Mouse (Mus musculus) stomach, embryonic 14.5 days (tissue): ENCODE measurements around the gene Prdx2. TPM values are rescaled to one million over a fixed set of nuclear protein-coding genes. Genes with fewer than 3 reads are reported as not detected.
A peak's percentile ranks its signal among the peaks of the same experiment; 100 is the strongest.

Source experiments
- ATAC-seq: fragments of 200-750 bp; cut with Nextera tagmentation; 2 replicates; pipeline ENCODE4 v1.8.0; 2017; ENCODE audit warnings: low read depth, moderate TSS enrichment; ENCODE audit not compliant: insufficient number of reproducible peaks, insufficient read depth, low FRiP score
- H3K27ac ChIP-seq: fragments of 300-500 bp; sonication (generic); 2 replicates; pipeline ENCODE4 v1.5.1; 2014; ENCODE audit warnings: mild to moderate bottlenecking, low read length, moderate library complexity, mixed read lengths
- H3K27me3 ChIP-seq: fragments of 300-500 bp; sonication (generic); 2 replicates; pipeline ENCODE4 v1.6.1; 2014; ENCODE audit warnings: low read length, control low read depth, mixed read lengths; ENCODE audit not compliant: control insufficient read depth, insufficient read depth
- H3K36me3 ChIP-seq: fragments of 300-500 bp; sonication (generic); 2 replicates; pipeline ENCODE4 v1.6.1; 2014; ENCODE audit warnings: mild to moderate bottlenecking, control low read depth, low read length, moderate library complexity, mixed read lengths; ENCODE audit not compliant: control insufficient read depth, insufficient read depth
- H3K4me1 ChIP-seq: fragments of 300-500 bp; sonication (generic); 2 replicates; pipeline ENCODE4 v1.6.1; 2014; ENCODE audit warnings: low read length, control low read depth, mixed read lengths; ENCODE audit not compliant: control insufficient read depth, insufficient read depth
- H3K4me2 ChIP-seq: fragments of 300-500 bp; sonication (generic); replicated peaks from 2 replicates; pipeline ENCODE4 v1.6.1; 2014; ENCODE audit warnings: low read depth, low read length, control low read depth
- H3K4me3 ChIP-seq: fragments of 300-500 bp; sonication (generic); 2 replicates; pipeline ENCODE4 v1.5.1; 2014; ENCODE audit warnings: low read depth, low read length, control low read depth
- H3K9ac ChIP-seq: fragments of 300-500 bp; sonication (generic); replicated peaks from 2 replicates; pipeline ENCODE4 v1.6.1; 2014; ENCODE audit warnings: low read depth, mild to moderate bottlenecking, control low read depth, low read length, moderate library complexity, mixed read lengths
- H3K9me3 ChIP-seq: fragments of 300-500 bp; sonication (generic); 2 replicates; pipeline ENCODE4 v1.6.1; 2016; ENCODE audit warnings: low read depth, low read length, control low read depth; ENCODE audit not compliant: control insufficient read depth
- WGBS: fragments of 180-500 bp; shearing (Covaris S2); extraction: QIAGEN DNeasy Blood & Tissue Kit; methylation state at CpG from one replicate; pipeline ENCODE4 v1.1.7; 2014; 5-methylcytosine and 5-hydroxymethylcytosine counted together
- polyA plus RNA-seq: library from polyadenylated mRNA; unstranded; fragments of >200 nt; fragmentation: Nextera tagmentation; extraction: Ambion mirVana; gene quantifications from 2 replicates; pipeline ENCODE4 v1.2.1, GENCODE M21; 2014

Gene Prdx2
- polyA plus RNA-seq, 1 experiment from 2014 or later = 888 TPM

- ATAC-seq = no peak
- H3K27me3 ChIP-seq = peaks cover 44% of the 10 kb centered on the region
- H3K9ac ChIP-seq = no peak overlapping the region
These were observed 34.5 kb upstream of the Prdx2 start for GRCm38 (mm10) chr8:84934860-84935259.

DNA sequence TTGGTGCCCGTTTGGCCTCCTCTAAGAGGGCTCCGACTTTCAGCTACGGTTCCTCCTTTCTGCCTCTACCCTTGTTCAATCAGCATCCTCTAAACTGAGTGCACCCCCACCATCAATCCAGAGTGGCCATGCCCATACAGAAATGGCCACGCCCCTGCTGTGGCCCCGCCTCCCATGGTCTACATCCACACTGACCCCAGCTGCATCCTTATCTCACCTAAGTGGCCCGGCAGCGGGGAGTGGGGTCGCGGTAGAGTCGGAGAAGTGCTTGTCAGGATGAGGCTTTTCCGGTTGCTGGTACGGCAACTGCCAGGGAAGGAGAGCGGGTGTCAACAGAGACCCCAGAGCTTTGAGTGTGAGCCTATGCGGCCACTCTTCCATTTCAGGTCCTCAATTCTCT, 33.9 kb upstream of the Prdx2 start:
- H3K36me3 ChIP-seq = no peaks in the 10 kb centered on the region
- WGBS = 5% methylated on average over 14 of the region's 14 CpGs
- peaks cover 6% of the 10 kb centered on the region; the same call in 1 of the 2 replicates for H3K4me1 ChIP-seq
- no peak overlapping the region for H3K4me2 ChIP-seq
- peak; percentile 25; the same call in 1 of the 2 replicates for ATAC-seq
- peaks cover 39% of the 10 kb centered on the region for H3K27me3 ChIP-seq
- H3K4me3 ChIP-seq = no peak overlapping the region
- H3K9ac ChIP-seq = no peak overlapping the region
- no peaks in the 10 kb centered on the region for H3K9me3 ChIP-seq
- H3K27ac ChIP-seq = no peak overlapping the region

More at GRCm38 (mm10) chr8:84934860-84935259, 34.5 kb upstream of the Prdx2 start:
- Histone ChIP-seq H3K4me1 (peaks cover 6% of the 10 kb centered on the region; the same call in 1 of the 2 replicates), H3K4me2 (no peak overlapping the region), H3K9me3 (no peaks in the 10 kb centered on the region), H3K4me3 (no peak overlapping the region), H3K27ac (no peak overlapping the region), H3K36me3 (no peaks in the 10 kb centered on the region)
- 1% methylated on average over 15 of the region's 15 CpGs for WGBS

DNA sequence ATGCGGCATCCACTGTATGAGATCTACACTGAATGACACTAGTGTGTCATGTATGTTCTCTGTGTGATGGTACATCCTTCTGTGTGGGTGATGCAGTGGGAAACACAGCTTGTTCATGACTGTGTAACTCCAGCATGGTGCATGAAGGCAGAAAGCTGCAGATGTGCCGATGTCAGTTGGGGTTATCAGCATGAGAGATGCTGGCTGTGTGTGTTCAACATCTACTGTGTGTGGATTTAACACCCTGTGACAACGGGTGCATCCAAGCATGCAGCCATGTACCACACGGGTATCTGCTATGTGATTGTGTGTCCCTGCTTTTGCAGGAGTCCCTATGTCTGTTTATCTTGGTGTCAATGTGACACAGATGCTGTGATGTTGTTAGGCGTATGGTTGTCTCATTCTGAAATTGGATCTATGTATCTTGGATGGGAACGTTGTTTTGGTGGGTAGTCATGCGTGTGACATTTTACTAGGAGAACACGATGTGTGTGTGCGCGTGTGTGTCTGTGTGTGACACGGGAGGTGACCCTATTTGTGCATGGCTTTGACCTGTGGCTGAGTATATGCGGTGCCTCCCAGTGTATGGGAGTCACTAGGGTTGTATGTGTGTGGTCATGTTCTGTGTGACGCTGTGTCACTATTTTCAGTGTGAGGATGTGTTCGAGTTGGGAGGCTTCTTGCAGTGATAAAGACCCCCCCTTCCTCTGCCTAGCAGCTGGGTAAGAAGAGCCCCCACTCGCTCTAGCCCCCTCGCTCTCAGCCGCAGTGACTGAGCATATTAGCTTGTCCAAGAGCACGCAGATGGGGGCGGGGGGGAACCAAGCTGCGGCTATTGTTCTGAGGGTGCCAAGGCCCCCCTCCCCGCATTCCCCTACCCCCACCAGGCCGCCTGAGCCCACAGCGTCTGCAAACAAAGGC, 33.1 kb upstream of the Prdx2 start:
- peaks cover 37% of the 10 kb centered on the region for H3K27me3 ChIP-seq
- H3K36me3 ChIP-seq = no peaks in the 10 kb centered on the region
- no peaks in the 10 kb centered on the region for H3K9me3 ChIP-seq
- H3K27ac ChIP-seq = no peak overlapping the region
- WGBS = 27% methylated on average over 20 of the region's 23 CpGs
- peak overlapping the region; percentile 34 for H3K4me3 ChIP-seq
- H3K4me2 ChIP-seq = peak overlapping the region; percentile 68
- no peak overlapping the region; the same call in 1 of the 2 replicates for H3K9ac ChIP-seq
- peaks cover 6% of the 10 kb centered on the region; the same call in 1 of the 2 replicates for H3K4me1 ChIP-seq
- ATAC-seq = no peak

- peak; percentile 68 for ATAC-seq
- Histone ChIP-seq H3K9me3 (no peaks in the 10 kb centered on the region), H3K36me3 (no peaks in the 10 kb centered on the region), H3K9ac (no peak within 1 kb of the TSS; the same call in 1 of the 2 replicates), H3K4me2 (peak within 1 kb of the TSS; percentile 68), H3K4me1 (peaks cover 6% of the 10 kb centered on the region; the same call in 1 of the 2 replicates), H3K27me3 (peaks cover 37% of the 10 kb centered on the region), H3K27ac (no peak within 1 kb of the TSS), H3K4me3 (peak within 1 kb of the TSS; percentile 34)
- under 1% methylated on average over 50 of the region's 50 CpGs for WGBS
These were observed 32.3 kb upstream of the Prdx2 start, which contains the start of gene Mast1 for GRCm38 (mm10) chr8:84936962-84937546. TSS of gene Mast1 (minus strand) at chr8:84937359.

DNA sequence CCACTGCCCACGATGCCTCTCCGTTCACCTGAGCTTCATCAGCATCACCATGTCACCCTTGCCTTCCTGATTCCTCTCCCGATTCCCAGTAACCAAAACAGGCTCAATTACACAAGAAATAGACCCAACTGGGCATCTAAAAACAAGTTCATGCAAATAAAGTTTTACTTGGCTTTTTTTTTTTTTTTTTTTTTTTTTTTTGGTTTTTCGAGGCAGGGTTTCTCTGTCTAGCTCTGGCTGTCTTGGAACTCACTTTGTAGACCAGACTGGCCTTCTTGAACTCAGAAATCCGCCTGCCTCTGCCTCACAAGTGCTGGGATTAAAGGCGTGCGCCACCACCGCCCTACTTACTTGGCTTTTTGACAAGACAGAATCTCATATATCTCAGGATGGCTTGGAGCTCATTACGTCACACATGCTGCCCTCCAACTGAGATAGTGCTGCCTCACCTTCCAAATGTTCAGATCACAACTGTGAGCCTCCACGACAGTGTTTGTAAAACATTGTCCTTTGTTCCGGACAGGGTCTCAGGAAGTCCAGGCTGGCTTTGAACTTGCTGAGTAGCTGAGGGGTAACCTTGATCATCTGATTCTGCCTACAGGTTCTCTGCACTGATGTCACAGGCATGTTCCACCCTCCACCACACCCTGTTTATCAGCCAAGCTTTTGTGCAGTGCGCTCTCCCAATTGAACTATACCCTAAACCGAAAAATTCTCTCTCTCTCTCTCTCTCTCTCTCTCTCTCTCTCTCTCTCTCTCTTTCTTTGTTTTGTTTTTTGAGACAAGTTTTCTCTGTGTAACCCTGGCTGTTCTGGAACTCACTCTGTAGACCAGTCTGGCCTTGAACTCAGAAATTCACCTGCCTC, 31.5 kb upstream of the Prdx2 start:
- ATAC-seq = no peak
- WGBS = 61% methylated on average over 13 of the region's 13 CpGs
- H3K4me2 ChIP-seq = peak overlapping the region; percentile 68; the same call in 1 of the 2 replicates
- no peak overlapping the region for H3K27ac ChIP-seq
- peaks cover 6% of the 10 kb centered on the region; the same call in 1 of the 2 replicates for H3K4me1 ChIP-seq
- H3K27me3 ChIP-seq = peaks cover 37% of the 10 kb centered on the region
- no peaks in the 10 kb centered on the region for H3K9me3 ChIP-seq
- H3K4me3 ChIP-seq = no peak overlapping the region
- H3K9ac ChIP-seq = no peak overlapping the region
- H3K36me3 ChIP-seq = no peaks in the 10 kb centered on the region

DNA sequence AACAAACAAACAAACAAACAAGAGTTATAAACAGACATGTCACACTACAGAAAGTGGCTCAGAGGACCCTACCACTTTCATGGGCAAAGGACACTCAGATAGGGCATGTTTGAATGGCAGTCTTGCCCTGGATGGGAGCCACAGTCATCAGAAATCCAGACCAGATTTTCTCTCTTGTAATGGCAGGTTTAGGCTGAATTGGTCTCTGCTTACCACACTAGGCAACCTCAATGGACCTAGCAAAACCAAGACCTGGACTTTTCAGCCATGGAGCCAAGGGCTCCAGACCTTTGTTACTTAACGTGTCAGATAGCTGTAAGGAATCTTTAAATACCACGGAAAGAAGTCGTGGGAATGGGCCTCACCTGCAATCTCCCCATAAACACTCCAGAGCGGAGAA, 25.7 kb upstream of the Prdx2 start:
- Histone ChIP-seq H3K4me2 (no peak overlapping the region), H3K36me3 (no peaks in the 10 kb centered on the region), H3K9ac (no peak overlapping the region), H3K27me3 (peaks cover 30% of the 10 kb centered on the region), H3K27ac (no peak overlapping the region), H3K4me1 (0 out of 2 replicates have a peak, but pooled peaks cover 6% of the 10 kb centered on the region), H3K4me3 (no peak overlapping the region), H3K9me3 (no peaks in the 10 kb centered on the region)
- WGBS = 18% methylated on average over 4 of the region's 4 CpGs
- no peak for ATAC-seq

DNA sequence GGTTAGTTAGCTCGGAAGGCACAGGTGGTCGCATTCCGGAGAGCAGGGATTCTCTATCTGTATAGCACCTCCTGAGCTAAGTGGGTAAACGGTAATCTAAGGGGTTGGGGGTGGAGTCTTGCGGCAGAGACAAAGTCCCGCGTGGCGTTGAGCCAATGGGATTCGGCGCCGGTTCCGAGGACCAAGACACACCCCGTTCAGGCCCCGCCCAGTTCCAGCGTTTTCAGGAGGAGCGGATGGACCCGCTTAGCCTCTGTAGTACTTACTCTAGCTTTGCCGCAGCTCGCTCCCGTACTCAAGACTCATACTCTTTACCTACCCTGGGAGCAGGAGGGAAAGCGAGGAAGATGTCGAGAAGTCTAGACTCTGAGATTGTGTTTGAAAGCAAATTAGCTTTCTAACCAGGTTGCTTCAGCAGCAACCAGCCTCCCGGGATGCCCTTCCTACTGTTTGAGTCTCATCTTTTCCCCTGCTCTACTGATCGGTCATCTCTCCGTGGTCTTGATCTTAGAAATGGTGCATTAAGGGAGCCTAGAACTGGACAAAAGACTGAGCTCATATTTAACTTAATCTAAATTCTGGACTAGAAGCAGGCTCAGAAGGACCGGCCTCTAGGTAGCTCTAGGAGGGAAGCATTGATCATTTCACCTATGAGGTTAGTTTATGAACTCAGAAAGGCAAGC, 24.8 kb upstream of the Prdx2 start:
- H3K4me3 ChIP-seq = no peak overlapping the region
- peak overlapping the region; percentile 13; the same call in 1 of the 2 replicates for H3K4me2 ChIP-seq
- WGBS = 5% methylated on average over 26 of the region's 26 CpGs
- ATAC-seq = 0 out of 2 replicates have a peak, but pooled peaks have one; percentile 56
- H3K9ac ChIP-seq = no peak overlapping the region
- no peaks in the 10 kb centered on the region for H3K36me3 ChIP-seq
- no peak overlapping the region for H3K27ac ChIP-seq
- H3K27me3 ChIP-seq = peaks cover 30% of the 10 kb centered on the region
- H3K9me3 ChIP-seq = no peaks in the 10 kb centered on the region
- 0 out of 2 replicates have a peak, but pooled peaks cover 6% of the 10 kb centered on the region for H3K4me1 ChIP-seq
